Mouse (Mus musculus) embryonic stem cell, embryonic (primary cell): Measurements from ENCODE around the gene Synj2.

ENCODE experiments used
- CTCF ChIA-PET, 4 experiments: fragments of 300-600 bp in 2 of 4; fragments of 350-600 bp in 2 of 4; sonication (Branson Sonifier 250); formaldehyde crosslinking; loops; one replicate each; lab custom pipeline; 2022; ENCODE audit warnings: inconsistent platforms in 2 of 4; lab: Charles Lee
- POLR2A ChIA-PET, 4 experiments: fragments of 300-600 bp in 2 of 4; fragments of 350-600 bp in 2 of 4; sonication (Branson Sonifier 250); formaldehyde crosslinking; loops; one replicate each; lab custom pipeline; 2022; ENCODE audit warnings: antibody characterized with exemption in 4 of 4, inconsistent platforms in 1 of 4; lab: Charles Lee

The Synj2 gene

DNA sequence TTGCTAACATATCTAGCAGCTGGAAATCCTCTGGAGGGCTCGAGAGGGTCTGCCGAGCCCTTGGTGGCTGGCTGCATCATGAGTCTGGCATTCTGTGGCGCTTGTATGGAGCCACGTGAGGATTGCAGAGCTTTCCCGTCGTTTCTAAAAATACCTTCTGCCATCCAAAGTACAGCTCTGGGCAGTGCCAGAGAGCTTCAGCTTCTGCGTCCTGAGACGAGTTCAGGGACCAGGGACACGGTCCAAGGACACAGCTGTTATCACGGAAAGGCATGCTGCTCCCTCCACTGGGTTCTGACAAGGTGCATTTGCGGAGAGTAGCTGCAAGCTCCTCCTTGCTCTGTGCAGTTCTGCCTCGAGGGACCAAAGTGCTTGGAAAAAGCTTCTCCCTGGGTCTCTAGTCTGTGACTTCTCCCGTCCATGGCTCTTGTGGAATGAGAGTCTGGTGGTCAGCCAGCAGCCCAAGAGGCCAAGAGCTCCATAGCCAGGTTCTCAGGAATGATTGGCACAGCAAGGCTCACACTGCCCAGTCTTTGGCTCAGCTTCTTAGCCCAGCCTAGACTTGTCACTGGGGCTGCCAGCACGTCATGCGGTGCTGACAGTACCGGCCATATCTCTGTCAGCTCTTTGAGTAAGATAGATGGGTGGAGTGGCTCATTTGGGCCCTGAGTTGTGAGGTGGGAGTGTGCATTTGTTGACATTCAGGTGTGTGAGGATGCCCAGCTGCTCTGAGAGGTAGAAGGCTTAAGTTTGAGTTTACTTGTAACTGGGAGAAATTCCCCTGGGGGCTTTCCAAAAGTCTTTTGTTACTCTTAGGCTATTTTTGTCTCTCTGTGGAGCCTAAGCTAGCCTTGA is 56.5 kb downstream of the Synj2 start:
- ChIA-PET CTCF (interaction anchor here in 3 of 4 experiments (0.6 to 1.5 kb wide), 12 partner anchors 8 to 542 kb away, joined by 3 to 8 read pairs (median 3); no protein-coding TSS in a partner anchor), POLR2A (interaction anchor here (0.6 to 4.9 kb wide), 26 partner anchors 8 to 558 kb away, joined by 3 to 38 read pairs (median 5); partner anchors contain the start of genes Gtf2h5 (in 2 of the 4), Serac1 (in 2 of the 4) and Tmem242 (in 1 of the 4))

DNA sequence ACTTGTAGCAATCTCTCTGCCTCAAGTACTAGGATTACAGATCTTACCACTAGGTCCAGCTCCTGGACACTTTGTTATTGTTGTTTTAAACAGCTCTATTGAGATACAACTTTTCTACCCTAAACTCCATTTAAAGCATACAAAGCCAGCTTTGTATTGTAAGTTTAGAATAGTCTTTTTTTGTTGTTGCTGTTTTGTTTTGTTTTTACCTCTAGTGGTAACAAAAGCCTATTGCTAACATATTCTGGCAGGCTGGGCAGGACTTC is 57.1 kb downstream of the Synj2 start:
- ChIA-PET CTCF (interaction anchor here in 3 of 4 experiments (0.6 to 1.5 kb wide), 9 partner anchors 8 to 543 kb away, joined by 3 to 8 read pairs (median 3); no protein-coding TSS in a partner anchor), POLR2A (interaction anchor here (0.6 to 4.9 kb wide), 21 partner anchors 8 to 558 kb away, joined by 3 to 38 read pairs (median 5); partner anchors contain the start of genes Gtf2h5 (in 2 of the 4), Serac1 (in 2 of the 4) and Tmem242 (in 1 of the 4))

DNA sequence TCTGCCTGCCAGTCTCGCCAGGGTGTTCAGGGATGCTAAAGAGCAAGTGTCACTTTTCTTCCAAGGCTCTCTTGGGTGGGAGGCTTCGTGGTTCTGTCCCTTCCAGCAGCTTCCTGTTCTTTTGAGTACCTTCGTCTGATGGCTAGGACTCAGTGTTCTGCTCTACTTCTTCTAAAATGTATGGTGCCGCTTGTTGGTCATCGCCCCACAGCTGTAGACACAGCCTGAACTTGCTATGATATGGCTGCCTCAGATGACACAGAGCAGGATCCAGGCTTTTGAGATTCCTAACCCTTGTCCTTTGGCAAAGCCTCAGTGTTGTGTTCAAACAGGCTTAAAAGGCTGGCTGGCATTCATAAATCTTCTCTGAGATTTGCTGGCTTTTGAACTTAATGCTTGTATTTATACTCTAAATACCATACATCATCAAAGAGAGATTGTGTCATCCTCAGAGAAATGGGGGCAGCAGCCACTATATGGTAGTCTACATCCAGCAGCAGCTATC is 58.0 kb downstream of the Synj2 start:
- ChIA-PET CTCF (no interaction called here), POLR2A (interaction anchor here in 3 of 4 experiments (1.4 to 4.9 kb wide), 6 partner anchors 12 to 96 kb away, joined by 4 to 38 read pairs (median 10); no protein-coding TSS in a partner anchor)

DNA sequence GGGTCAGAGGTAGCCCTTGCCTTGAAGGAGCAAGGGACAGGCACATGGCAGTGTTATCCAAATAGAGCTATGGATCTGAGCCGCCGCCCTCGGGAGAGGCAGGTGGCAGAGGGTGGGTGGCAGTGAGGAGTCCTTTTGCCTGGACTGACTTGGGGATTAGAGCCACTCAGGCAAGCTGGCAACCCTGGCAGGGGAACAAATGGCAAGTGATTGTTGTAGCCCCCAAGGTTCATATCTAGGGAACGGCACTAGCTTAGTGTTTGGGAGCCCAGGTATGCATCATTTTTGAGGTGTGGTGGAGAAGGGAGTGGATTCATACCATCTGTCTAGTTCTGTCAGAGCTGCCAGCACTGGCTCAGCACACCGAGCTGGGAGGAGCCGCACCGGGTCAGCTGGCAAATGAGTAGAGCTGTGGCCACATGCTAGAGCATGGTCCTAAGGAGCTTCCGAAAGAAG is 59.8 kb downstream of the Synj2 start:
- ChIA-PET POLR2A (interaction anchor here in 3 of 4 experiments (0.5 to 4.9 kb wide), 10 partner anchors 13 to 78 kb away, joined by 3 to 25 read pairs (median 4); partner anchors contain the start of genes Gtf2h5 (in 1 of the 3) and Serac1 (in 1 of the 3)), CTCF (interaction anchor here in 3 of 4 experiments (0.6 to 1.7 kb wide), 8 partner anchors 13 to 560 kb away, joined by 3 to 7 read pairs (median 4); no protein-coding TSS in a partner anchor)

DNA sequence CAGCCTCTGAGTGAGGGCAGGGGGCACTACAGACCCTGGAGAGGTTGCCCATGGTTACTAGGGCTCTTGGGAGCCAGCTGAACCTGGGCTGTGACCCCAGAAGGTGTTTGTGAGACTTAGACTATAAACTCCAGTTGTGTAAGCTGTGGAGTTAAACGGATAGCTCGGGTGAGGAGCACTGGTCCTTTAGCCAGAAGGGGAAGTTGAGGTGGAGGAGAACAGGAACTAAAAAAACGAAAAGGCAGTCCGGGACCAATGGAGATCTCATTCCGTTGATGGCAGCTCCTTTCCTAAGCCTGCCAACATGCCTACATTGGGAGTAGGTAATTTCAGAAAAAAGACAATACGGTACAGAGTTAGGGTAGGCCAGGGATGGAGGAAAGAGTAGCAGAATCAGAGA is 60.3 kb downstream of the Synj2 start:
- CTCF ChIA-PET: interaction anchor here in 3 of 4 experiments (0.6 to 1.7 kb wide), 8 partner anchors 13 to 561 kb away, joined by 3 to 7 read pairs (median 4); no protein-coding TSS in a partner anchor
- POLR2A ChIA-PET: interaction anchor here (0.5 to 4.9 kb wide), 11 partner anchors 13 to 87 kb away, joined by 3 to 25 read pairs (median 4); partner anchors contain the start of genes Gtf2h5 (in 1 of the 4) and Serac1 (in 1 of the 4)

DNA sequence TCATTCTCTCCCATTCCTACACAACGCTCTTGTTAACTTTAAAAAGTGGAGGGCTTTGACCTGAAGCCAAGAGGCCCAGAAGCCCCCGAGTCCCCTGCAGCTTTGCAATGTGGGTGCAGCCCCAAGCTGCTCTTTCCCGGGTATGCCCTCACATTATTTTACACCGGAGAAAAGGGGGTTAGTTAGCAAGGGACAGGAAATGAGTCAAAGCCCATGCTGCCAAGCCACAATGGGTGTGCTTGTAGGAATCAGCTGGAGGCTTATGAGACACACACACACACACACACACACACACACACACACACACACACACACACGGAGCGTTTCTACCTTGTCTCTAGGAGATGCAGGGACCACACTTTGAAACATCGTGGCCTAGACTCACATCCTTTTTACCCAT is 60.8 kb downstream of the Synj2 start:
- POLR2A ChIA-PET: interaction anchor here in 3 of 4 experiments (0.6 to 4.9 kb wide), 10 partner anchors 14 to 87 kb away, joined by 3 to 25 read pairs (median 4); partner anchors contain the start of genes Gtf2h5 (in 1 of the 3) and Serac1 (in 1 of the 3)
- CTCF ChIA-PET: interaction anchor here in 2 of 4 experiments (0.6 to 1.7 kb wide), 5 partner anchors 14 to 58 kb away, joined by 3 to 7 read pairs (median 6); no protein-coding TSS in a partner anchor

DNA sequence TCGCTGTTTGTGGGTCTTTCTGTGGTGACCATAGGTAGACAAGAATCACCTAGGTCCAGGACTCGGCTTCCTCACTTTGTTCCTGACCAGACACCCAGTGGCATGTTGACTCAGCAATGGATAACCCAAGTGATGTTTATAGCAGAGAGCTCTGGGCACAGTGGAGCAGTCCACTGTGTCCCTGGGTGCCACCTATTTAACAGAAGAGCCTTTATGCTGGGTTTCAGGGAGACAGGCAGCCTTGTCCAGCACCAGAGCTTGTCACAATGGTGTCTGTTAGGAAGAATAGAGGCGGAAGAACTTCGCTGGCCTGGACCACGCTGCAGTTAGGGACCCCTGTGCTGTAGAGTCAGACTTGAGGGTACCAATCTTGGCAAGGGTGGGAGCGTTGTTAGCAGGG is 61.5 kb downstream of the Synj2 start:
- CTCF ChIA-PET: no interaction called here
- POLR2A ChIA-PET: interaction anchor here in 1 of 4 experiments (1.7 kb wide), 1 partner anchor 77 kb away, joined by 6 read pairs; the partner anchor contains the start of genes Gtf2h5 and Serac1

DNA sequence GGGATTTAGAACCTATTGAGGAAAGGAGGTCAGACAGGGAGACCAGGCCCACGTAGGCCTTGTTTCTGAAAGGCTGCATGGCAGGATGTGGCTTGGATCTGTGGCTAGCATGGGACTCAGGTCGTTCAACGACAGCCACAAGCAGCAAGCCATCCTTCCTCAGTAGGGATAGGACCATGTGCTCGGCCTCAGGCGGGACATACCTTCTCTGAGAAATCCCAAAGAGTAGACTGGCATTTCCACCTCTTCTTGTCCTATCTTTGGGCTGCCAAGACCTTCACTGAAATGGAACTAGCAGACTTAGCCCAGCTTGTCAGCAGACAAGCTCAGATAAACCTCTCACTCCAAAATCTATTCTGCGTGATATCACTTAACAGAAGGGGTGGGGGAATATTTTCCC is 62.6 kb downstream of the Synj2 start:
- POLR2A ChIA-PET: no interaction called here

DNA sequence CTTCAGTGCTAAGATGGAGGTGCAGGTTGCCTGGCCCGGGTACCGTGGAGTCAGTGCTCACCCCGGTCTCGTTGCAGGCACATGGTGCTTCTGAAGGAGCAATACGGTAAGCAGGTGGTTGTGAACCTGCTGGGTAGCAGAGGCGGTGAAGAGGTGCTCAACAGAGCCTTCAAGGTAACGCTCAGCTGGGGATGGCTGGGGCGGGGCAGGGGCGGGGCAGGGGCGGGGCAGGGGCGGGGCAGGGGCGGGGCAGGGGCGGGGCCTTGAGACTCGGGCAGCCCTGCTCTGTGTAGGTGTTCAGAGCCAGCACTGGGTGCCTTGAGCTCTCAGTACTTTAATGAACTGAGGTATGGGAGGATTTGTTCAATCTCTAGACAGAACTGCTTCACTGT is 64.2 kb downstream of the Synj2 start:
- CTCF ChIA-PET: interaction anchor here (0.5 to 2.0 kb wide), 26 partner anchors 7 to 576 kb away, joined by 3 to 12 read pairs (median 4); partner anchors contain the start of gene Synj2 (in 1 of the 4)
- POLR2A ChIA-PET: interaction anchor here in 3 of 4 experiments (0.6 to 2.9 kb wide), 26 partner anchors 8 to 146 kb away, joined by 3 to 15 read pairs (median 4); partner anchors contain the start of genes Gtf2h5 (in 3 of the 3) and Serac1 (in 3 of the 3)

More for the DNA sequence above, 62.6 kb downstream of the Synj2 start:
- CTCF ChIA-PET: no interaction called here

DNA sequence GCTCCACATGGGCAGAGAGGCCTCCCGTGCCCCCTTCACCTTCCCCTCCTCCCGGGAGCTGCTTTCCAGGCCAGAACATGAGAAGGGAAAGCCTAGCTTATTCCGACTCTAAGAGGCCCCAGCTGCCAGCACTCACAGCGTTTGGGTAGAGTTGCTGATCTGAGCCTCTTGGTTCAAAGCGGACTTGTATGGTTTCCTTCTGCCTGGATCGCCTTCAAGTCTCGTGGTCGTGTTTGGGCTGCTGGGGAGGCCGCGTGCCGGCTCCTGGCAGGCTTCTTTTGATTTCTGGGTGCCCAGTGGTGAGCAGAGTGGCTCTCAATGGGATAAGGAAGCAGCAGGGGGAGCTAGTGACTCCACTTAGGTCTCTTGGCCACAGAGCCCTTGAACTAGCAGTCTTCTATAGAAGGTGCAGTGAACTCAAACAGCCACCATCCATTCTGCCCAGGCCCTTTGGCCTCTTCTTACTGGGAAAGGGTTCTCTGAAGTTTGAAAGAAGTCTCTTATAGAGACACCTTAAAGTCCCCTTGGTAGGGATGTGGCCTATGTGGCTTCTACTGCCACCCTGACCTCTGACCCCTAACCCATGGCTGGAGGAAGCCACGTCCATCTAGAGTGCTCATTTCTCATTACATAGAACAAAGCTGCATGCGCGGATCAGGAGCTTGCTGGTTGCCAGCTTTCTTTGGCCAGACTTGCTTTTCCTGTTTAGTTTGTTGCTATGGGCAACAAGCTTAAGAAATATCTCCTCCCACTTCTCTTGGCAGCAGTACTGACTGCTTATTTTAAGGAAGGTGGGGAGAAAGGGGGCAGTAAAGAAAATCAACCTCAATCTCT is 64.8 kb downstream of the Synj2 start:
- POLR2A ChIA-PET: interaction anchor here in 3 of 4 experiments (0.6 to 2.9 kb wide), 27 partner anchors 8 to 710 kb away, joined by 3 to 15 read pairs (median 4); partner anchors contain the start of genes Gtf2h5 (in 3 of the 3) and Serac1 (in 3 of the 3)
- CTCF ChIA-PET: interaction anchor here (0.5 to 2.0 kb wide), 28 partner anchors 8 to 577 kb away, joined by 3 to 12 read pairs (median 4); partner anchors contain the start of gene Synj2 (in 1 of the 4)

DNA sequence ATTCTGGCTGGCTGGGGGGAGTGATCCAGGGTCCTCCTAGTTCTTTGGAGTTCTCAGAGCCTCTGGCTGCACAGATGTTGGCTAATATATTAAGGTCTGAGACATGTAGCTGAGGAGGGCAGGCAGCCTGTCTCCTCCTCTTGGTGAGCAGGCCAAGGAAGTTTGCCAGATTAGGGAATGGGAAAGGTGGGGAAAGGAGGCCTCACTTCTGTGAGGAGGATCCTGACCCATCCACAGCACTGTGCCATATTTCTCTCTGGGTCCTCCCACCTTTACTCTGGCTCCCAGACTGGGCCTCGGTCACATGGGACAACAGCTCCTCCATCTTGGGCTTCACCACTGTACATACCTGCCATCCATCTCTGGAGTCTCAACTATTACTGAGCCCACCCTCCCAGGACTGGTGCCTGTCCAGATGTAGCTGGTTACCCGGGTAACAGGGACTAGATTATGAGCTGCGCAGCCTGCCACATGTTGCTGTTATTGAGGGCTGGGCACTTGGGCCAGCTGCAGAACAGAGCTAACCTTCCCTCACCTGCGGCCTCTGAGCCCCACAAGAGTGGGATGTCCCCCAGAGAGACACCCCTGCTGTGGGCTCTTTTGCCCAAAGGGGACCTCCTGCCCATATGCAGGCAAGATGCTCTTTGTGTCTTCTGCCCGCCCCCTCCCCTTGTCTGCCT is 66.2 kb downstream of the Synj2 start:
- CTCF ChIA-PET: interaction anchor here in 2 of 4 experiments (1.0 to 1.4 kb wide), 2 partner anchors 48 to 81 kb away, joined by 3 read pairs; no protein-coding TSS in a partner anchor
- POLR2A ChIA-PET: interaction anchor here in 2 of 4 experiments (1.1 to 2.9 kb wide), 6 partner anchors 10 to 32 kb away, joined by 3 to 15 read pairs (median 6); no protein-coding TSS in a partner anchor

DNA sequence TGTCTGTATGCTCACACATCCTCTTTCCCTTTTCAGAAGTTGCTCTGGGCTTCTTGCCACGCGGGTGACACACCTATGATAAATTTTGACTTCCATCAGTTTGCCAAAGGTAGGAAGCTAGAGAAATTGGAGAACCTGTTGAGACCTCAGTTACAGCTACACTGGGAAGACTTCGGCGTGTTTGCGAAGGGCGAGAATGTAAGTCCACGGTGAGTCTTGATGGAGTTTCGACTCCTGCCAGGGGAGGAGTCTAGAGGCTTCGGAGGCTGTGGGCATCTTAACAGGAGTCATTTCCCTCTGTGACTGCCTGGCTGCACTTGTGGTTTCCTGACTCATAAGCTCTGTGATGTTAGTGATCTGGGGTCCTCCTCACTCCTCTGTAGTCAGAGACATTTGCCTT is 66.8 kb downstream of the Synj2 start:
- POLR2A ChIA-PET: interaction anchor here in 2 of 4 experiments (0.9 to 2.6 kb wide), 6 partner anchors 10 to 32 kb away, joined by 3 to 7 read pairs (median 4); no protein-coding TSS in a partner anchor
- CTCF ChIA-PET: interaction anchor here in 3 of 4 experiments (0.6 to 1.4 kb wide), 3 partner anchors 47 to 82 kb away, joined by 3 read pairs; no protein-coding TSS in a partner anchor

DNA sequence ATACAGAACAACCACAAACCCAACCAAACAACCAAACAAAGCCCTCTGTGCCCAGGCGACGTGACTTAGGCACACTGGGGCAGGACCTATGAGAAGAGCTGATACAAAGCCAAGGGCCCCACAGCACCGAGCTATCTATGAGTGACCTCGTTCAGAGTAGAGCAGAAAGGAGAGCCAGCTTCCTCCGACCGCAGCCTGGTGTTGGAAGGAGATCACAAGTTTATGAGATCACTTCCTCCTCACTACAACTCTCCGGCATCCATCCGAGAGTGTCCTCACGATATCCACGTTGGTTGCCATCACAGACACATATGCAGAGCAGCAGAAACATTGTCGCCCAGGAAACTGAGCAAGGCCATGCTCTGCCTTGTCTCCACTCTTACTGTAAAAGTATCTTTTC is 67.5 kb downstream of the Synj2 start:
- ChIA-PET POLR2A (interaction anchor here in 2 of 4 experiments (0.9 to 2.6 kb wide), 5 partner anchors 11 to 33 kb away, joined by 3 to 7 read pairs (median 4); no protein-coding TSS in a partner anchor), CTCF (interaction anchor here in 2 of 4 experiments (0.6 to 1.4 kb wide), 2 partner anchors 46 to 47 kb away, joined by 3 read pairs; no protein-coding TSS in a partner anchor)

DNA sequence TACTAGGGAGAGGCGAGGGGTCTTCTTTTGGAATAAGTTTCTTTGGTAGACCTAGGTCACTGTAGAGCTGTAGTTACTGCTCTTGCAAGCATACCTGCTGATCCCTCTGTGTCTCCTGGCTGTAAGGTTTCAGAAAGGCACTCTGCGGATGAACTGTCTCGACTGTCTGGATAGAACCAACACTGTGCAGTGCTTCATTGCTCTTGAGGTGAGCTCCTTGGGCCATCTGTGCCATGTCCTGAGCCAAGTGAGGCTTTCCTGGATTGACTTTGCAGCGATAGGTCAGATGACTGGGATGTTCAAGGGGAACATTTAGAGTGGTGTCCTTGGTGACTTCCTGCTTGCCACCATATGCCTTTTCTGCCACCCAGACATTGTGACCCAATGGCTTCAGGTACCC is 68.5 kb downstream of the Synj2 start:
- CTCF ChIA-PET: no interaction called here
- POLR2A ChIA-PET: interaction anchor here in 3 of 4 experiments (0.6 to 2.6 kb wide), 7 partner anchors 9 to 1078 kb away, joined by 3 to 10 read pairs (median 3); no protein-coding TSS in a partner anchor

DNA sequence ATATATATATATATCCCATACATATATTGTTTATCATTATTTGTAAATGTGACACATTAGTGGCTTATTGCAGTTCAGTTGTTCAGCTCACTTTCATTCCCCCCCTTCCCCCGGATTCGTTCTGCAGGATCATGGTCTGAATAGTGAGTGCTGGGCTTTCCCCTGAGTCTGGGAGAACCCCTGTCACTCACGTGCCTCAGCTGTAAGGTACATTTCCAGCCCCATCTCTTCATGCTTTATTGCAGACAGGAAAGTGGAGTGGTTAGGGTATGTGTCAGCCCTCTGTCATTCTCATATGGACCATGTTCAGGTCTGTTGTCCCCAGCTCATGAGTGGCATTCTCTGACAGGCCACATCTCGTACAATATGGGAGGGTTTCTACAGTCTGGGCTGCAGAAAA is 72.0 kb downstream of the Synj2 start:
- CTCF ChIA-PET: interaction anchor here in 1 of 4 experiments (0.6 kb wide), 1 partner anchor 222 kb away, joined by 3 read pairs; no protein-coding TSS in a partner anchor
- POLR2A ChIA-PET: no interaction called here

DNA sequence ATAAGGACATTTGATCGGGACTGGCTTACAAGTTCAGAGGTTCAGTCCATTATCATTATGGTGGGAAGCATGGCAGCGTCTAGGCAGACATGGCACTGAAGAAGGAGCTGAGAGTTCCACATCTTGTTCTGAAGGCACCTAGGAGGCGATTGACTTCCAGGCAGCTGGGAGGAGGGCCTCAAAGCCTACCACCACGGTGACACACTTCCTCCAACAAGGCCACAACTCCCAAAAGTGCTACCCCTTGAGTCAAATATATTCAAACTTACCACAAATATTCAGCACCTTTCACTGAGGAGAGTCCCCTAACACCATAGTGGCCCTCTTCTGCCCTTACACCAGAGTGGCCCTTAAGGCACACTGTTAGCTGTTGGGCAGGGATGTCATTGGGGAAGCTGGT is 73.9 kb downstream of the Synj2 start:
- POLR2A ChIA-PET: interaction anchor here in 2 of 4 experiments (0.6 to 1.5 kb wide), 4 partner anchors 9 to 506 kb away, joined by 3 to 4 read pairs (median 4); no protein-coding TSS in a partner anchor
- CTCF ChIA-PET: interaction anchor here in 2 of 4 experiments (0.7 to 2.1 kb wide), 2 partner anchors 9 to 922 kb away, joined by 6 to 10 read pairs; no protein-coding TSS in a partner anchor
